ENCODE assay signal across 8 mouse cellular contexts in the genomic region with DNA sequence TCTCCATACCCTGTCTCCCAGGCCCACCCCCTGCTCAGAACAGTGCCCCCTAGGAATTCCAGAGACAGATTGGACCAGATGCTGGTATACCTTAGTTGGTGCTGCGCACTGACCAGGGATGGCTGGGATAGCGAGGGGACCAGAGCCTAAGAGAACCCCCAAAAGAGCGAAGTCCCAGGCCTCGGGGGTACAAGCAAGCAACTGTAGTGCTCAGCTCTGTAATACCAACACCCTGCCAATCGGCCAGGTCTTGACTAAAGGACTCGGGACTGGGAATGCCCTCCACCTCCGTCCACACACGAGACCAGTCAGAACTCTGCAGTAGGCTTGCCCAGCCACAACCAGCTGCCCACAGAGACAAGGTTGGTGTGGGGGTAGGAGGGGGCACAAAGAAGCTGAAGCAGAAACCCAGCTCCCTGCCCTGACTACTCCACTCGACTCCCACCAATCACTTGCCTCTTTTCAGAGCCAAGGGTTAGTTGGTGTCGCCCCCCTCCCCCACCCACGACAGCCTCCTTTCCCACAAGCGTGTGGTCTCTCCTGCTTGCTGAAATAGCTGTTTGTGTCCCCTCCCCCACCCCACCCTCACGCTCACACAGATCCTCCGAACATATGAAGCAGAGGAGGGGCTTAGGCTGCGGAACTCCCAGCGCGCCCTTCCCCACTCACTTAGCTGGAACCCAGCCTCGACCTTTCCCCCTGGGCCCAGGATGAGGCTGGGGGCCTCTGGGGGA. TPM values are rescaled to one million over a fixed set of nuclear protein-coding genes. Genes with fewer than 3 reads are reported as not detected.
DNase-seq lines count a peak whose midpoint lies in the region; ATAC-seq lines count a peak whose summit lies in the region.

No protein-coding gene starts in this region.

- DNase-seq in adrenal gland, postnatal 10 days, result peak; percentile 10
- DNase-seq in adrenal gland, postnatal 4 days (ENCODE audit: low spot score in 2 of 2), result no peak
- DNase-seq in right cerebral cortex, postnatal 14 days, result peak; percentile 57
- no peak for DNase-seq in right cerebral cortex, postnatal 25 days
- no peak for DNase-seq in adipocyte (ENCODE audit: low spot score)
- DNase-seq in Muller cell, postnatal 12 days (ENCODE audit: inconsistent ontology term), result no peak
- DNase-seq in B cell, adult 2 months, result no peak

- ATAC-seq in megakaryocyte-erythroid progenitor cell, adult 5-6 weeks (replicated peaks; ENCODE audit: low FRiP score, low TSS enrichment, poor library complexity, severe bottlenecking), result 0 out of 2 replicates have a peak, but pooled peaks have one; percentile 19

RNA-seq across cellular contexts. Expression of a gene that starts 7.5 kb away (rescaled TPM):
- total RNA-seq in adrenal gland, postnatal 10 days (2021), result 10 to 100 TPM; 18.6 to 45.3 TPM
- 10 to 100 TPM; 17.4 to 17.6 TPM for total RNA-seq in adrenal gland, postnatal 4 days (2021)
- total RNA-seq in megakaryocyte-erythroid progenitor cell, adult 5-6 weeks (2014; fragmentation: Nextera tagmentation), result 0.28 and 3.0 TPM in 2 replicates
- 0.14 and 0.15 TPM in 2 replicates for total RNA-seq in megakaryocyte-erythroid progenitor cell, adult 5-6 weeks (2017)

RNA-seq across cellular contexts. Expression of a gene that starts 56.2 kb away (rescaled TPM):
- 10 to 100 TPM; 20.7 to 23.6 TPM for total RNA-seq in adrenal gland, postnatal 10 days (2021)
- 10 to 100 TPM; 24.2 to 31.2 TPM for total RNA-seq in adrenal gland, postnatal 4 days (2021)
- 20.5 and 21.0 TPM in 2 replicates for total RNA-seq in megakaryocyte-erythroid progenitor cell, adult 5-6 weeks (2014; fragmentation: Nextera tagmentation)
- 38.7 and 42.4 TPM in 2 replicates for total RNA-seq in megakaryocyte-erythroid progenitor cell, adult 5-6 weeks (2017)

Comparison
In these comparisons a context has a peak if more than half of its experiments do, and no peak if none do; other contexts are left out.
1. DNase-seq: peak in adrenal gland, postnatal 10 days (single experiment) and right cerebral cortex, postnatal 14 days (single experiment); none in adrenal gland, postnatal 4 days (0 of 2), right cerebral cortex, postnatal 25 days (single experiment), adipocyte (single experiment), Muller cell, postnatal 12 days (single experiment) and B cell, adult 2 months (0 of 2).
2. RNA of a gene that starts 7.5 kb away (total RNA-seq): 18.6 to 45.3 TPM in adrenal gland, postnatal 10 days and 17.4 to 17.6 TPM in adrenal gland, postnatal 4 days; 0.14 to 3.0 TPM in megakaryocyte-erythroid progenitor cell, adult 5-6 weeks; every median in the first group is over 4 times any median in the second.